Mouse (Mus musculus) C2C12 (cell line): Measurements from ENCODE around the gene Iqgap1.

Experiments
- CEBPB ChIP-seq: IDR thresholded peaks from one replicate; pipeline ENCODE4 v1.6.1; 2011; ENCODE audit warnings: low read depth, mild to moderate bottlenecking, control low read depth, moderate library complexity
- CTCF ChIP-seq: IDR thresholded peaks from one replicate; pipeline ENCODE4 v1.5.1; 2011; ENCODE audit not compliant: control insufficient read depth, insufficient read depth, insufficient read length

GRCm38 (mm10) chr7:80857181-80857580, 31.4 kb upstream of the Iqgap1 start:
- TF ChIP-seq CTCF = peak; percentile 57
- no peak for TF ChIP-seq CEBPB
